Mouse (Mus musculus) stomach, embryonic 16.5 days (tissue): ENCODE measurements around the gene Trim16. TPM values are rescaled to one million over a fixed set of nuclear protein-coding genes. Genes with fewer than 3 reads are reported as not detected.
A peak's percentile ranks its signal among the peaks of the same experiment; 100 is the strongest.

Source experiments
- ATAC-seq: fragments of 200-750 bp; cut with Nextera tagmentation; 2 replicates; pipeline ENCODE4 v1.8.0; 2017; ENCODE audit warnings: moderate number of reproducible peaks, moderate TSS enrichment; ENCODE audit not compliant: insufficient read depth, low FRiP score
- H3K27ac ChIP-seq: fragments of 300-500 bp; sonication (generic); 2 replicates; pipeline ENCODE4 v1.5.1; 2014; ENCODE audit warnings: low read length
- H3K27me3 ChIP-seq: fragments of 300-500 bp; sonication (generic); 2 replicates; pipeline ENCODE4 v1.6.1; 2014; ENCODE audit warnings: low read length, control low read depth, mixed read lengths; ENCODE audit not compliant: control insufficient read depth, insufficient read depth
- H3K36me3 ChIP-seq: fragments of 300-500 bp; sonication (generic); 2 replicates; pipeline ENCODE4 v1.6.1; 2014; ENCODE audit warnings: low read length; ENCODE audit not compliant: control insufficient read depth, insufficient read depth
- H3K4me1 ChIP-seq: fragments of 300-500 bp; sonication (generic); 2 replicates; pipeline ENCODE4 v1.6.1; 2014; ENCODE audit warnings: low read length, control low read depth, mixed read lengths; ENCODE audit not compliant: control insufficient read depth, insufficient read depth
- H3K4me2 ChIP-seq: fragments of 300-500 bp; sonication (generic); 2 replicates; pipeline ENCODE4 v1.6.1; 2014; ENCODE audit warnings: low read depth, low read length, mixed read lengths
- H3K4me3 ChIP-seq: fragments of 300-500 bp; sonication (generic); replicated peaks from 2 replicates; pipeline ENCODE4 v1.5.1; 2014; ENCODE audit warnings: mild to moderate bottlenecking, low read length
- H3K9ac ChIP-seq: fragments of 300-500 bp; sonication (generic); 2 replicates; pipeline ENCODE4 v1.6.1; 2014; ENCODE audit warnings: low read length
- H3K9me3 ChIP-seq: fragments of 300-500 bp; sonication (generic); replicated peaks from 2 replicates; pipeline ENCODE4 v1.6.1; 2016; ENCODE audit warnings: low read length, control low read depth; ENCODE audit not compliant: control insufficient read depth
- WGBS: fragments of 180-500 bp; shearing (Covaris S2); extraction: QIAGEN DNeasy Blood & Tissue Kit; methylation state at CpG from one replicate; pipeline ENCODE4 v1.1.7; 2014; 5-methylcytosine and 5-hydroxymethylcytosine counted together
- polyA plus RNA-seq: library from polyadenylated mRNA; unstranded; fragments of >200 nt; fragmentation: Nextera tagmentation; extraction: Ambion mirVana; gene quantifications from 2 replicates; pipeline ENCODE4 v1.2.1, GENCODE M21; 2015

Trim16 gene
- polyA plus RNA-seq, 1 experiment from 2014 or later = 21.7 TPM

DNA sequence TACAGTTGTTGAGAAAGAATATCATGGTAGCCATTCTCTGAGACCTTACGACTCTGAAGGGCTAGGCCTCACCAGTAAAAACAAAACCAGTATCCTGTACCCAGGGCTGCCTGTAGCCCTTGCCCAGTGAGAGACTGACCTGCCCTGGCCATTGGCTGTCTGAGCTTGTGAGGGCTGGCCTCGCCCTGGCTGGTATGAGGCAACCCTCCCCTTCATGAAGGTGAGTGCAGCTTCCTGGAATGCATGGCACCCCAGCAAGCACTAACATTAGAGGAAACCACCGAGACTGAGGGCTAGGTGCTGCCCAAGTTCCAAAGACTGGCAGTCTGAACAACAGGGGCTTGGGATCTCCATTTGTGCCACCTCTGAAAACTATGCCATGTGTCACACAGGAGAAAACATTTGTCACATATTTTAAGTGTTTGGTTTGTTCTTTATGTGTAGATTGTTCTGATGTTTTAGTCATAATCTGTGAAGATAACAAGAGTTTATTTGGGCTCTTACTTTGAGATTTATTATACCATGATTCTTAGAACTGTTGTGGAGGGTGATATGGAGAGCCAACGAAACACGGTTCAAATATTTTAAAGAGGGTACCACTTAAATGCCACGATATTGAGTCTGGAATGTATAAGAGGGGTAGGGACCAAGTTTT is 5.9 kb upstream of the Trim16 start:
- H3K36me3 ChIP-seq = no peaks in the 10 kb centered on the region
- H3K9ac ChIP-seq = no peak overlapping the region
- 60% methylated on average over 6 of the region's 6 CpGs for WGBS
- no peak overlapping the region for H3K4me2 ChIP-seq
- 0 out of 2 replicates have a peak overlapping the region, but pooled peaks have one; percentile 30 for H3K27ac ChIP-seq
- no peaks in the 10 kb centered on the region for H3K27me3 ChIP-seq
- H3K4me3 ChIP-seq = no peak overlapping the region
- no peak; the same call in 1 of the 2 replicates for ATAC-seq
- H3K4me1 ChIP-seq = no peaks in the 10 kb centered on the region; the same call in 1 of the 2 replicates
- H3K9me3 ChIP-seq = no peaks in the 10 kb centered on the region

- Histone ChIP-seq H3K4me1 (no peaks in the 10 kb centered on the region; the same call in 1 of the 2 replicates), H3K9ac (no peak overlapping the region), H3K4me3 (no peak overlapping the region), H3K9me3 (no peaks in the 10 kb centered on the region), H3K27me3 (no peaks in the 10 kb centered on the region), H3K4me2 (no peak overlapping the region), H3K27ac (0 out of 2 replicates have a peak overlapping the region, but pooled peaks have one; percentile 30), H3K36me3 (no peaks in the 10 kb centered on the region)
- WGBS = 39% methylated on average over 4 of the region's 4 CpGs
- peak; percentile 39; the same call in 1 of the 2 replicates for ATAC-seq
These were observed 5.4 kb upstream of the Trim16 start for GRCm38 (mm10) chr11:62814625-62815024.

DNA sequence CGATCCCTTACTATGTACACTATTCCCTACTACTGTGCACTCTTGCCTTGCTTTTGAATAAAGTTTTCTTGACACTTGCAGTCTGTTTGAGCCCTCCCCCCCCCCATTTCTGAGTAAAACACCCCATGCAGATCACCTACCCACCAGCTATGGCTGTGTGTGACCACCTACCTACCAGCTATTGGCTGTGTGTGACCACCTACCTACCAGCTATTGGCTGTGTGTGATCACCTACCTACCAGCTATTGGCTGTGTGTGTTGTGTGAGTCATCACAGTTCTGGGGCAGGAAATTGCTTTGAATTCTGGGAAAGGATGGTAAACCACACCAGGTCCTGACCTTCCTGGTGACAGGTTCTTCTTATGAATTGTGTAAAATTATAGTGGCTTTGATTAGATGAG is 4.6 kb upstream of the Trim16 start:
- no peak overlapping the region for H3K9ac ChIP-seq
- no peak overlapping the region for H3K4me2 ChIP-seq
- no peaks in the 10 kb centered on the region for H3K9me3 ChIP-seq
- H3K4me3 ChIP-seq = no peak overlapping the region
- no peaks in the 10 kb centered on the region for H3K36me3 ChIP-seq
- ATAC-seq = no peak
- H3K27ac ChIP-seq = no peak overlapping the region
- WGBS = 80% methylated on average over 1 of the region's 1 CpGs
- H3K27me3 ChIP-seq = no peaks in the 10 kb centered on the region
- H3K4me1 ChIP-seq = peaks cover 5% of the 10 kb centered on the region

GRCm38 (mm10) chr11:62816591-62816990 is 3.4 kb upstream of the Trim16 start:
- H3K36me3 ChIP-seq = no peaks in the 10 kb centered on the region
- peaks cover 11% of the 10 kb centered on the region for H3K4me1 ChIP-seq
- no peak for ATAC-seq
- 26% methylated on average over 6 of the region's 6 CpGs for WGBS
- H3K4me2 ChIP-seq = no peak overlapping the region
- H3K4me3 ChIP-seq = no peak overlapping the region
- no peaks in the 10 kb centered on the region for H3K9me3 ChIP-seq
- H3K9ac ChIP-seq = no peak overlapping the region
- H3K27me3 ChIP-seq = no peaks in the 10 kb centered on the region
- no peak overlapping the region for H3K27ac ChIP-seq

DNA sequence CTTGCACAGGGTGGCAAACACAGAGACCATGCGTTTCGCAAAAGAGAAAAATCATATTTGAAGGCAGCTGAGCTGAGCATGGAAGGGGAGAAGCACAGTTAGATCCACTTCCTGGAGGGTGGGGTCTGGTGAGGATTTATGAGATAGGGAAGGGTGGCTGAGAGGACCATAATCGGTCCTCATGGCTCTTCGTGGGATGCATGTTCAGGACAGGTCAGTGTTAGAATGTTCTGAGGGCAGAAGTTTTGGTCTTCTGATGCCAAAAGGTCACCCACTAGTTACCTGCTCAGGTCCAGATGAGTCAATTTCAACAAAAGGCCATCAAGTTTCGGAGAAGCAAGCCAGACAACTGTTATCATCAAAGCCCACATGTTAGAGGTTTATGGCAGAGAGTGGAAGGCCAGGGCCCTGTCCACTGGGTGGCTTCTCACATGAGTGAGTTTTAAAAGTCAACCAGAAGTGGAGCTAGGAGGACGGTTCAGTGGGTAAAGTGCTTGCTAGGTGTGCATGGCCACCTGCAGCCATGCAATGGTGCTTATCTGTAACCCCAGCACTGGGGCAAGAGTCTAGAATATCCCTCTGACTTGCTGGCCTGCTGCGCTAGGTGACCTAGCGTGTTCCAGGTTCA is 858 bp upstream of the Trim16 start:
- no peak for ATAC-seq
- H3K27me3 ChIP-seq = no peaks in the 10 kb centered on the region
- WGBS = 86% methylated on average over 8 of the region's 8 CpGs

DNA sequence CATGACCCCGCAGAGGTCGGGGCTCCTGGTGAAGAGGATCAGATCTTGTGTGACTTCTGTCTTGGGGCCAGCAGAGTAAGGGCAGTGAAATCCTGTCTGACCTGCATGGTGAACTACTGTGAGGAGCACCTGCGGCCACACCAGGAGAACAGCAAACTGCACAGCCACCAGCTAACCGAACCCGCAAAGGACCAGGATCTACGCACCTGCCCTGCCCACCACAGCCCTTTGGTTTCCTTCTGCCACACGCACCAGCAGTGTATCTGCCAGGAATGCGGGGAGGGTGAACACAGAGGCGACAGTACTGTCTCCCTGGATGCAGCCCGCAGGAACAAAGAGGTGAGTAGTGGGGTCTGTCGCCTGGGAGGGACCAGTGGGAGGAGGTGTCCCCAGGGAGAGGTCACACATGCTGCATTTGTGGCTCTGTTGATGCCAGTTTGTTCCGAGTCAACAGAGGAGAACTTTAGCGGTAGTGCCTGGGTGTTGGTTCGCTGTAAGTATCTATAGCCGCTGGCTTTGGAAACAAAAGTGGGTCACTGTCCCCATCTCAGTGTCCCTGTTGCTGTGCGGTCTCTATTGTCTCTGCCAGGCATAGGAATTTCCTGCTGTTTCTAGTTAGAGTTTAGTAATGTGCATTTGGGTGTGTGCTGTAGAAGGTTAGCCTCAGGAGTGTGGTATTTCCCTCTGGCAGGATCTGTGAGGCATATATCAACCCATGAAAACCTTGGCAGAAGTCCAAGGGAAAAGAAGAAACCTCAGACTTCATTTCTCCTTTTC is 818 bp downstream of the Trim16 start:
- 8% methylated on average over 16 of the region's 16 CpGs for WGBS
- ATAC-seq = peak; percentile 34
- peaks cover 29% of the 10 kb centered on the region for H3K4me1 ChIP-seq
- no peaks in the 10 kb centered on the region for H3K36me3 ChIP-seq
- peak overlapping the region; percentile 89 for H3K4me2 ChIP-seq
- H3K9ac ChIP-seq = peak overlapping the region; percentile 82
- H3K4me3 ChIP-seq = peak overlapping the region; percentile 73
- peak overlapping the region; percentile 93 for H3K27ac ChIP-seq
- H3K27me3 ChIP-seq = no peaks in the 10 kb centered on the region
- no peaks in the 10 kb centered on the region for H3K9me3 ChIP-seq

More for the DNA sequence above, 858 bp upstream of the Trim16 start:
- no peak overlapping the region for H3K4me3 ChIP-seq
- H3K36me3 ChIP-seq = no peaks in the 10 kb centered on the region
- H3K27ac ChIP-seq = no peak overlapping the region
- H3K4me2 ChIP-seq = 0 out of 2 replicates have a peak overlapping the region, but pooled peaks have one; percentile 89
- H3K9ac ChIP-seq = no peak overlapping the region
- peaks cover 17% of the 10 kb centered on the region for H3K4me1 ChIP-seq
- no peaks in the 10 kb centered on the region for H3K9me3 ChIP-seq

DNA sequence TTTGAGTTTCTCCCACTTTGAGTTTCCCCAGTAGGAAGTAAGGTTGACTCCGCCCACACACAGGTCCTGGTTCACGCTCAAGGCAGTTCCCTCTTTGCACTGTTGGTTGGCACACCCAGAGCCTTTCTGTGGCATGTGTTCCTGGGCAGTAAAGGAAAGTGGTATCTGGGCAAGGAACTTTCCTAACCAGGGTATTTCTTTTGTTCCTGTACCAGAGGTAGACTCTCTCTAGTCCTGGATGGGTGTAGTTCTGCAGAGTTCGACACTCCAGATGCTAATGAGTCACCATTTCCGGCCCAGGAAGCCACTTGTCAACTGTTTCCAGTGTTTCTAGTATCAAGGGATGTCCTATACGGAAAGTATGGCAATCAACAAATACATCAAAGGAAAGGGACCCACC is 1.9 kb downstream of the Trim16 start:
- Histone ChIP-seq H3K9me3 (no peaks in the 10 kb centered on the region), H3K36me3 (no peaks in the 10 kb centered on the region), H3K4me2 (peak overlapping the region; percentile 45), H3K9ac (peak overlapping the region; percentile 5), H3K4me1 (peaks cover 35% of the 10 kb centered on the region), H3K4me3 (peak overlapping the region; percentile 39), H3K27ac (peak overlapping the region; percentile 76), H3K27me3 (no peaks in the 10 kb centered on the region)
- ATAC-seq = no peak
- WGBS = 43% methylated on average over 5 of the region's 5 CpGs

DNA sequence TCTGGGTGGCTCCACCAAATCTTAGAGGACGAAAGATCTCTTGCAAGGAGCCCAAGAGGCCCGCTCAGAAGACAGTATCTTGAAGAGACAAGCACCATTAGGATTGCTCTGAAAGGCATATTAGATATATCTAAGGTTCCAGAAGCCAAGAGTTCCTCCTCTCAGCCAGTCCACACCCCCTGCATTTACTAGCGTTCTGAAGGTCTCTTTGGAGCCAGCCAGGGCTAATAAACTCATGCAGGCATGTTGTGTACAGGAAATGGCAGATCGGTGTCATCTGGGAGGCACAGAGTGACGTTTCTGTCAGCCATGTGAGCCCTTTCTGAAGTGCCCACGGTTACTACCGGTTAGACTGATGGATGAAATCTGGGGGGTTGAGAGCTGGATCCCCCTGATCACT is 4.2 kb downstream of the Trim16 start:
- no peak overlapping the region for H3K4me2 ChIP-seq
- peaks cover 35% of the 10 kb centered on the region for H3K4me1 ChIP-seq

More for the DNA sequence above, 4.2 kb downstream of the Trim16 start:
- WGBS = 64% methylated on average over 7 of the region's 7 CpGs
- H3K9ac ChIP-seq = no peak overlapping the region
- no peak for ATAC-seq
- no peak overlapping the region for H3K27ac ChIP-seq
- H3K27me3 ChIP-seq = no peaks in the 10 kb centered on the region
- H3K9me3 ChIP-seq = no peaks in the 10 kb centered on the region
- H3K36me3 ChIP-seq = no peaks in the 10 kb centered on the region
- no peak overlapping the region for H3K4me3 ChIP-seq
